Mouse (Mus musculus) cerebellum, adult 11-12 months (tissue): Measurements from ENCODE around the gene Sept9.

ENCODE experiments used
- DNase-seq: peaks from one replicate; pipeline ENCODE4 v3.0.0; 2022

The Sept9 gene

GRCm38 (mm10) chr11:117199282-117200175, at the start of gene Sept9:
TSS of gene Sept9 (plus strand) at chr11:117199661.
- DNase-seq: no peak

GRCm38 (mm10) chr11:117150467-117150966, 48.9 kb upstream of the Sept9 start:
- DNase-seq: no peak

GRCm38 (mm10) chr11:117151461-117151860, 48.0 kb upstream of the Sept9 start:
- no peak for DNase-seq

- DNase-seq: no peak
Measured at GRCm38 (mm10) chr11:117152541-117152940, 46.9 kb upstream of the Sept9 start.

GRCm38 (mm10) chr11:117153553-117153952, 45.9 kb upstream of the Sept9 start:
- DNase-seq: no peak

- no peak for DNase-seq
Measured at GRCm38 (mm10) chr11:117154088-117154815, 45.2 kb upstream of the Sept9 start.

GRCm38 (mm10) chr11:117156725-117157124, 42.7 kb upstream of the Sept9 start:
- DNase-seq: peak; percentile 73

GRCm38 (mm10) chr11:117158343-117158742, 41.1 kb upstream of the Sept9 start:
- DNase-seq: peak; percentile 74

GRCm38 (mm10) chr11:117159257-117159945, 40.1 kb upstream of the Sept9 start:
- DNase-seq: peak; percentile 83

GRCm38 (mm10) chr11:117159946-117160307, 39.5 kb upstream of the Sept9 start:
- no peak for DNase-seq

GRCm38 (mm10) chr11:117160791-117161190, 38.7 kb upstream of the Sept9 start:
- DNase-seq: peak; percentile 38

- DNase-seq: peak; percentile 41
Measured at GRCm38 (mm10) chr11:117161574-117161973, 37.9 kb upstream of the Sept9 start.

GRCm38 (mm10) chr11:117163098-117163497, 36.4 kb upstream of the Sept9 start:
- peak; percentile 82 for DNase-seq

GRCm38 (mm10) chr11:117163771-117164170, 35.7 kb upstream of the Sept9 start:
- peak; percentile 44 for DNase-seq

GRCm38 (mm10) chr11:117168278-117169087, 31.0 kb upstream of the Sept9 start:
- peak; percentile 54 for DNase-seq

- DNase-seq: peak; percentile 70
Measured at GRCm38 (mm10) chr11:117169088-117169635, 30.3 kb upstream of the Sept9 start.

GRCm38 (mm10) chr11:117169801-117170565, 29.5 kb upstream of the Sept9 start:
- peak; percentile 36 for DNase-seq

GRCm38 (mm10) chr11:117174098-117174892, 25.2 kb upstream of the Sept9 start:
- DNase-seq: peak; percentile 7

- peak; percentile 22 for DNase-seq
Measured at GRCm38 (mm10) chr11:117174924-117175323, 24.5 kb upstream of the Sept9 start.

- peak; percentile 22 for DNase-seq
Measured at GRCm38 (mm10) chr11:117175472-117175871, 24.0 kb upstream of the Sept9 start.
